Comparison of ENCODE assay signal across 12 mouse cellular contexts in the genomic region with DNA sequence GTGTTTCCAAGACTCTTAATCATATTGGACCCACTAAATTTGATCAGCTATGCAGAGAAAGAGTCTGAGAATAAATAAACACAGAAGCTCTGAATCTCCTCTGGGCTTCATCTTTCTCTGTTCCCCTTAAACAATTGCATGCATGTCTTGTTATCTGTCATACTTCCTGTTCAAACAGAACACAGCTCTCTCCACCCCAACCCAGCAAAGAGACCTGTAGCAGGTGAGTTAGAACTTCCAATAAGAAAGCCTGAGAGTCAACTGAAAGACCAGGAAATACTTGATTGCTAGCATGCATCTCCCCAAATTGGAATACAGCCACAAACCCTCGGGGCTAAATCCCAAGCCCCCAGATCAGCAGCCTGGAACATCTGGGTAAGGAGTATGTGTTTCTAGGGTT.
"Had no signal": no experiment of that assay in that cellular context is flagged by ENCODE, and none has a peak within 500 bp of the region (broad histone marks: within the 10 kb centered on the region; RNA-seq: fewer than 3 reads in every experiment).

No protein-coding gene starts in this region.

- H3K4me2 ChIP-seq: lung, embryonic 14.5 days; midbrain, embryonic 13.5 days; midbrain, embryonic 15.5 days; neural tube, embryonic 12.5 days had no signal

- DNase-seq: lung, adult 18-20 months; lung, embryonic 14.5 days; lung, postnatal 10 days; lung, postnatal 4 days; right cerebral cortex, postnatal 14 days; thymus, adult 18-20 months; thymus, postnatal 14 days; thymus, postnatal 36 days had no signal

- H3K9me3 ChIP-seq: megakaryocyte, embryonic 14.5 days; midbrain, embryonic 13.5 days; midbrain, embryonic 15.5 days; neural tube, embryonic 12.5 days had no signal

- H3K4me1 ChIP-seq: megakaryocyte, embryonic 14.5 days; midbrain, embryonic 13.5 days; midbrain, embryonic 15.5 days; neural tube, embryonic 12.5 days had no signal

- H3K4me3 ChIP-seq: megakaryocyte, embryonic 14.5 days; midbrain, embryonic 13.5 days; midbrain, embryonic 15.5 days; neural tube, embryonic 12.5 days had no signal

- H3K27ac ChIP-seq: midbrain, embryonic 13.5 days; midbrain, embryonic 15.5 days; neural tube, embryonic 12.5 days had no signal

- H3K27me3 ChIP-seq: megakaryocyte, embryonic 14.5 days; midbrain, embryonic 13.5 days; midbrain, embryonic 15.5 days; neural tube, embryonic 12.5 days had no signal

- H3K36me3 ChIP-seq: midbrain, embryonic 13.5 days; midbrain, embryonic 15.5 days; neural tube, embryonic 12.5 days had no signal

- H3K9ac ChIP-seq: lung, embryonic 14.5 days; midbrain, embryonic 13.5 days; midbrain, embryonic 15.5 days; neural tube, embryonic 12.5 days had no signal

- ATAC-seq: midbrain, embryonic 13.5 days; midbrain, embryonic 15.5 days had no signal
